Mouse (Mus musculus) E14TG2a.4 (cell line): Measurements from ENCODE around the gene Ercc6l.

Experiments
- CTCF ChIP-seq: conservative IDR thresholded peaks from 2 replicates; pipeline ENCODE4 v1.5.1; 2014; ENCODE audit warnings: low read length
- NANOG ChIP-seq: IDR thresholded peaks from 2 replicates; pipeline ENCODE4 v1.6.1; 2014; ENCODE audit warnings: borderline replicate concordance, low read length, mixed read lengths

GRCm38 (mm10) chrX:102157423-102157791 lies 516 bp upstream of the Ercc6l start:
- TF ChIP-seq CTCF: no peak
- no peak for TF ChIP-seq NANOG
